Mouse (Mus musculus) limb, embryonic 11.5 days (tissue): ENCODE measurements around the gene Asic3. TPM values are rescaled to one million over a fixed set of nuclear protein-coding genes. Genes with fewer than 3 reads are reported as not detected.

Experiments
- ATAC-seq: fragments of 200-750 bp; cut with Nextera tagmentation; 2 replicates; pipeline ENCODE4 v1.8.0; 2017; ENCODE audit warnings: low read depth; ENCODE audit not compliant: insufficient number of reproducible peaks, low FRiP score, low TSS enrichment
- DNase-seq: peaks from one replicate; pipeline ENCODE4 v3.0.0-alpha.2; 2015; ENCODE audit warnings: low spot score
- H3K27ac ChIP-seq: fragments of 300-500 bp; sonication (generic); replicated peaks from 2 replicates; pipeline ENCODE4 v1.5.1; 2014; ENCODE audit warnings: low read depth, mild to moderate bottlenecking, low read length
- H3K27me3 ChIP-seq: fragments of 300-500 bp; sonication (generic); 2 replicates; pipeline ENCODE4 v1.6.1; 2014; ENCODE audit warnings: mild to moderate bottlenecking, low read length, mixed read lengths; ENCODE audit not compliant: control insufficient read depth, insufficient read depth
- H3K36me3 ChIP-seq: fragments of 300-500 bp; sonication (generic); 2 replicates; pipeline ENCODE4 v1.6.1; 2014; ENCODE audit warnings: mild to moderate bottlenecking, low read length, moderate library complexity, mixed read lengths; ENCODE audit not compliant: control insufficient read depth, insufficient read depth
- H3K4me1 ChIP-seq: fragments of 300-500 bp; sonication (generic); 2 replicates; pipeline ENCODE4 v1.6.1; 2014; ENCODE audit warnings: low read length, mixed read lengths; ENCODE audit not compliant: control insufficient read depth, insufficient read depth
- H3K4me2 ChIP-seq: fragments of 300-500 bp; sonication (generic); 2 replicates; pipeline ENCODE4 v1.6.1; 2014; ENCODE audit warnings: low read depth, mild to moderate bottlenecking, moderate library complexity; ENCODE audit not compliant: severe bottlenecking
- H3K4me3 ChIP-seq: fragments of 300-500 bp; sonication (generic); 2 replicates; pipeline ENCODE4 v1.5.1; 2014; ENCODE audit warnings: low read depth, low read length
- H3K9ac ChIP-seq: fragments of 300-500 bp; sonication (generic); 2 replicates; pipeline ENCODE4 v1.6.1; 2014; ENCODE audit warnings: mild to moderate bottlenecking, low read length
- H3K9me3 ChIP-seq: fragments of 300-500 bp; sonication (generic); 2 replicates; pipeline ENCODE4 v1.6.1; 2016; ENCODE audit warnings: low read length; ENCODE audit not compliant: control insufficient read depth
- WGBS: fragments of 180-500 bp; shearing (Covaris S2); extraction: QIAGEN DNeasy Blood & Tissue Kit; methylation state at CpG from one replicate; pipeline ENCODE4 v1.1.7; 2014; 5-methylcytosine and 5-hydroxymethylcytosine counted together
- polyA plus RNA-seq: library from polyadenylated mRNA; unstranded; fragments of >200 nt; fragmentation: Nextera tagmentation; extraction: Ambion mirVana; gene quantifications from 2 replicates; pipeline ENCODE4 v1.2.1, GENCODE M21; 2014

The Asic3 gene
- polyA plus RNA-seq, 1 experiment from 2014 or later, result 0.40 TPM

GRCm38 (mm10) chr5:24453283-24453984, 40.2 kb downstream of the Asic3 start:
- Histone ChIP-seq H3K4me1 (peaks cover 17% of the 10 kb centered on the region), H3K9me3 (no peaks in the 10 kb centered on the region), H3K27me3 (no peaks in the 10 kb centered on the region), H3K27ac (no peak overlapping the region), H3K36me3 (peaks cover 2% of the 10 kb centered on the region; the same call in 1 of the 2 replicates), H3K4me3 (peak overlapping the region; percentile 86), H3K9ac (peak overlapping the region; percentile 91), H3K4me2 (peak overlapping the region; percentile 99)
- peak; percentile 31 for DNase-seq
- no peak for ATAC-seq
- WGBS, result 5% methylated on average over 5 of the region's 5 CpGs

GRCm38 (mm10) chr5:24453985-24454303, 40.8 kb downstream of the Asic3 start:
- ATAC-seq (no peak), DNase-seq (no peak)
- 13% methylated on average over 2 of the region's 2 CpGs for WGBS
- Histone ChIP-seq H3K27ac (no peak overlapping the region), H3K36me3 (peaks cover 2% of the 10 kb centered on the region; the same call in 1 of the 2 replicates), H3K4me2 (peak overlapping the region; percentile 99), H3K9ac (no peak overlapping the region), H3K27me3 (no peaks in the 10 kb centered on the region), H3K9me3 (no peaks in the 10 kb centered on the region), H3K4me3 (0 out of 2 replicates have a peak overlapping the region, but pooled peaks have one; percentile 86), H3K4me1 (peaks cover 17% of the 10 kb centered on the region)

GRCm38 (mm10) chr5:24455076-24455475, 41.9 kb downstream of the Asic3 start:
- H3K9ac ChIP-seq, result no peak overlapping the region
- 76% methylated on average over 3 of the region's 3 CpGs for WGBS
- H3K27me3 ChIP-seq, result no peaks in the 10 kb centered on the region
- no peak for ATAC-seq
- H3K4me1 ChIP-seq, result peaks cover 17% of the 10 kb centered on the region
- no peak overlapping the region for H3K4me2 ChIP-seq
- peaks cover 2% of the 10 kb centered on the region; the same call in 1 of the 2 replicates for H3K36me3 ChIP-seq
- no peak for DNase-seq
- H3K9me3 ChIP-seq, result no peaks in the 10 kb centered on the region
- no peak overlapping the region for H3K27ac ChIP-seq
- no peak overlapping the region for H3K4me3 ChIP-seq

- DNase-seq, result no peak
- H3K9me3 ChIP-seq, result no peaks in the 10 kb centered on the region
- H3K4me2 ChIP-seq, result no peak overlapping the region
- 83% methylated on average over 7 of the region's 7 CpGs for WGBS
- no peak overlapping the region for H3K27ac ChIP-seq
- H3K4me3 ChIP-seq, result no peak overlapping the region
- no peak for ATAC-seq
- H3K36me3 ChIP-seq, result peaks cover 2% of the 10 kb centered on the region; the same call in 1 of the 2 replicates
- H3K27me3 ChIP-seq, result no peaks in the 10 kb centered on the region
- H3K4me1 ChIP-seq, result peaks cover 17% of the 10 kb centered on the region
- no peak overlapping the region for H3K9ac ChIP-seq
Observed at GRCm38 (mm10) chr5:24455613-24456012, 42.4 kb downstream of the Asic3 start.

GRCm38 (mm10) chr5:24466762-24467161, 53.6 kb downstream of the Asic3 start:
- no peak for ATAC-seq
- Histone ChIP-seq H3K9me3 (no peaks in the 10 kb centered on the region), H3K4me1 (no peaks in the 10 kb centered on the region), H3K9ac (no peak overlapping the region), H3K4me2 (no peak overlapping the region), H3K4me3 (no peak overlapping the region), H3K36me3 (no peaks in the 10 kb centered on the region), H3K27me3 (no peaks in the 10 kb centered on the region), H3K27ac (no peak overlapping the region)
- no peak for DNase-seq
- 77% methylated on average over 12 of the region's 12 CpGs for WGBS

Other genes starting within 250 kb of the Asic3 start
- 21.1 and 24.9 TPM in 2 replicates for gene Nupl2, start 248.4 kb upstream of the Asic3 start, polyA plus RNA-seq
- 6.7 and 7.1 TPM in 2 replicates for gene Kcnh2, start 61.8 kb upstream of the Asic3 start, polyA plus RNA-seq
- 4.8 and 5.3 TPM in 2 replicates for gene Nos3, start 48.6 kb upstream of the Asic3 start, polyA plus RNA-seq
- gene Atg9b, start 21.2 kb upstream of the Asic3 start, polyA plus RNA-seq, result 0.35 and 1.2 TPM in 2 replicates
- 37.6 and 40.5 TPM in 2 replicates for gene Abcb8, start 19.7 kb upstream of the Asic3 start, polyA plus RNA-seq
- 48.6 and 49.2 TPM in 2 replicates for gene Cdk5, start 10.1 kb downstream of the Asic3 start, polyA plus RNA-seq
- gene Slc4a2, start 10.4 kb downstream of the Asic3 start, polyA plus RNA-seq, result 26.9 and 28.0 TPM in 2 replicates
- 89.6 and 95.1 TPM in 2 replicates for gene Fastk, start 31.9 kb downstream of the Asic3 start, polyA plus RNA-seq
- 25.4 and 27.1 TPM in 2 replicates for gene Tmub1, start 34.5 kb downstream of the Asic3 start, polyA plus RNA-seq
- 39.9 and 52.1 TPM in 2 replicates for gene Agap3, start 38.8 kb downstream of the Asic3 start, polyA plus RNA-seq
- 0.04 TPM in 1 of 2 replicates, not detected in the other for gene Gbx1, start 113.8 kb downstream of the Asic3 start, polyA plus RNA-seq
- 0.40 and 0.81 TPM in 2 replicates for gene Asb10, start 127.6 kb downstream of the Asic3 start, polyA plus RNA-seq
- gene 4931409K22Rik, start 143.4 kb downstream of the Asic3 start, polyA plus RNA-seq, result not detected in 2 replicates
- 149 and 155 TPM in 2 replicates for gene Abcf2, start 164.1 kb downstream of the Asic3 start, polyA plus RNA-seq
- gene Chpf2, start 173.3 kb downstream of the Asic3 start, polyA plus RNA-seq, result 8.1 and 9.0 TPM in 2 replicates
- 44.2 and 44.7 TPM in 2 replicates for gene Smarcd3, start 211.0 kb downstream of the Asic3 start, polyA plus RNA-seq